Mouse (Mus musculus): ENCODE results near the gene Strn4. TPM values are rescaled to one million over a fixed set of nuclear protein-coding genes. Genes with fewer than 3 reads are reported as not detected.

Gene Strn4
- polyA plus RNA-seq, 1 experiment from 2014 or later, result 90.9 TPM

DNA sequence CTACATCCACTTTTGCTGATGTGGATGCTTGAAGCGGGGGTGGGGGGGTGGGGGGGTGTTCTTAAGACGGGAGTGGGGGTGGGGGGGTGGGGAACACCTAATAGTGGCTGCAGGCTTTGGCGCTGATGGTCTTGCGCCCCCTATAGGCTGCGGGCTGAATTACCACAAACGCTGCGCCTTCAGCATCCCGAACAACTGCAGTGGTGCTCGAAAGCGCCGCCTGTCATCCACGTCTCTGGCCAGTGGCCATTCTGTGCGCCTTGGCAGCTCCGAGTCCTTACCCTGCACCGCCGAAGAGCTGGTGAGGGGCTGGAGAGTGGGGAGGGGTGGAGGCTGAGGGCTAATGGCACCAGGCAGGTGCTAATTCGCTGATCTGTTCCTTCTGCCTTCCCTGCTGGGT lies 32.9 kb downstream of the Strn4 start:
- WGBS, result 35% methylated on average over 17 of the region's 17 CpGs
- Histone ChIP-seq H3K9ac (ENCODE audit: low read length) (no peak overlapping the region), H3K9me3 (ENCODE audit: control insufficient read depth, low read length) (no peaks in the 10 kb centered on the region), H3K4me2 (ENCODE audit: low read length) (no peak overlapping the region), H3K4me1 (ENCODE audit: control insufficient read depth in 2 of 2, insufficient read depth in 2 of 2, low read length in 2 of 2) (peaks cover 12 to 16% of the 10 kb centered on the region in 2 experiments), H3K36me3 (ENCODE audit: control insufficient read depth, insufficient read depth, low read length) (peaks cover 55% of the 10 kb centered on the region), H3K27me3 (ENCODE audit: control insufficient read depth, insufficient read depth, low read length) (no peaks in the 10 kb centered on the region), H3K4me3 (ENCODE audit: control insufficient read depth in 1 of 2, insufficient read depth in 1 of 2, low read depth in 1 of 2, low read length in 2 of 2) (no peak overlapping the region), H3K27ac (replicated peaks in 1 of 2; ENCODE audit: control insufficient read depth in 1 of 2, insufficient read depth in 1 of 2, low read depth in 2 of 2, low read length in 2 of 2) (no peak overlapping the region)
- no peak for ATAC-seq (ENCODE audit: insufficient number of reproducible peaks, insufficient read depth, low FRiP score, low read depth)

DNA sequence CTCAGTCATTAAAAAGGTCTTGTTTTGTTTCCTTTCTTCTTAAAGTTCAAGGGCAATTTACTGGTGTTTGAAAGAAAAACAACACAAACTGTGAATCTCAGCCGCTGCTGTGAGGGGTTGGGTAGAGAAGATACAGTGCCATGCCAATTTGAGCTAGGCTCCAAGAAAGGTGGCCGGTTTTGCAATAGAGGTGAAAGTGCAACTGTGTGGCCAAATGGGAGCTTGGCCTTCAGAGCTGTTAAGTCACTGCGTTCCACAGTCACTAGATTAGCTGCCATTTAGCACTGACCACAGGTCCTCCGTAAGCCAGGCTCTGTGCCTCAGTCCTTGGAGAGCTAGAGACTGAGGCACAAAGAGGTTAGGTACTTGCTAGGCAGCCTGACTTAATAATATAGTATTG lies 35.9 kb downstream of the Strn4 start:
- Histone ChIP-seq H3K27me3 (ENCODE audit: control insufficient read depth, insufficient read depth, low read length) (no peaks in the 10 kb centered on the region), H3K9me3 (ENCODE audit: control insufficient read depth, low read length) (no peaks in the 10 kb centered on the region), H3K36me3 (ENCODE audit: control insufficient read depth, insufficient read depth, low read length) (peaks cover 86% of the 10 kb centered on the region), H3K27ac (replicated peaks in 1 of 2; ENCODE audit: control insufficient read depth in 1 of 2, insufficient read depth in 1 of 2, low read depth in 2 of 2, low read length in 2 of 2) (no peak overlapping the region), H3K4me1 (ENCODE audit: control insufficient read depth in 2 of 2, insufficient read depth in 2 of 2, low read length in 2 of 2) (no peaks in the 10 kb centered on the region), H3K9ac (ENCODE audit: low read length) (no peak overlapping the region), H3K4me3 (ENCODE audit: control insufficient read depth in 1 of 2, insufficient read depth in 1 of 2, low read depth in 1 of 2, low read length in 2 of 2) (no peak overlapping the region), H3K4me2 (ENCODE audit: low read length) (no peak overlapping the region)
- no peak for ATAC-seq (ENCODE audit: insufficient number of reproducible peaks, insufficient read depth, low FRiP score, low read depth)
- 89% methylated on average over 4 of the region's 4 CpGs for WGBS

DNA sequence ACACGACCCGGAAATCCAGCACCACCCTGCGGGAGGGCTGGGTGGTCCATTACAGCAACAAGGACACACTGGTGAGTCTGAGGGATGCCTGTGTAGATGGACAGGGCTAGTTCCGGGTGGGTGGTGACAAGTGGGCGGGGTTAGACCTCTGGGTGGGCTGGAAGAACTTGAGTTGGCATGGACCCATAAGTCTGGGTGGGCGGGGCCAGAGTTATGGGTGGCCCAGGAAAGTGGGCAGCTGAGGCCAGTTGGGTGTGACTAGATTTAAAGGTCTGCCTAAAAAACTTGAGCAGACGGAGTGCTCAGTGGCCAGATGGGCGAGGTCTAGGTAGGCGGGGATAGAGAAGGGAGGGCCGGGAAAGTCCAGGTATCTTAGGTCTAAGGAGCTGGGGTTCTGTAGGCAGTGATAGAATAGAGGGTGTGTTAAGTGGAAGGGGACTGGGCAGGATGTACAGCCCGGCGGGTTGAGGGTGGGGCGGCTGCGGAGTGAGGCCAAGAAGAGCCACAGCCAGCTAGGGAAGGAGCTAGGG lies 37.7 kb downstream of the Strn4 start:
- H3K27me3 ChIP-seq (ENCODE audit: control insufficient read depth, insufficient read depth, low read length), result no peaks in the 10 kb centered on the region
- H3K9ac ChIP-seq (ENCODE audit: low read length), result no peak overlapping the region
- H3K4me1 ChIP-seq (ENCODE audit: control insufficient read depth in 2 of 2, insufficient read depth in 2 of 2, low read length in 2 of 2), result no peaks in the 10 kb centered on the region
- H3K36me3 ChIP-seq (ENCODE audit: control insufficient read depth, insufficient read depth, low read length), result peaks cover 93% of the 10 kb centered on the region
- no peak for ATAC-seq (ENCODE audit: insufficient number of reproducible peaks, insufficient read depth, low FRiP score, low read depth)
- no peak overlapping the region for H3K27ac ChIP-seq (replicated peaks in 1 of 2; ENCODE audit: control insufficient read depth in 1 of 2, insufficient read depth in 1 of 2, low read depth in 2 of 2, low read length in 2 of 2)
- H3K4me3 ChIP-seq (ENCODE audit: control insufficient read depth in 1 of 2, insufficient read depth in 1 of 2, low read depth in 1 of 2, low read length in 2 of 2), result no peak overlapping the region
- no peaks in the 10 kb centered on the region for H3K9me3 ChIP-seq (ENCODE audit: control insufficient read depth, low read length)
- WGBS, result 77% methylated on average over 14 of the region's 14 CpGs
- no peak overlapping the region for H3K4me2 ChIP-seq (ENCODE audit: low read length)

DNA sequence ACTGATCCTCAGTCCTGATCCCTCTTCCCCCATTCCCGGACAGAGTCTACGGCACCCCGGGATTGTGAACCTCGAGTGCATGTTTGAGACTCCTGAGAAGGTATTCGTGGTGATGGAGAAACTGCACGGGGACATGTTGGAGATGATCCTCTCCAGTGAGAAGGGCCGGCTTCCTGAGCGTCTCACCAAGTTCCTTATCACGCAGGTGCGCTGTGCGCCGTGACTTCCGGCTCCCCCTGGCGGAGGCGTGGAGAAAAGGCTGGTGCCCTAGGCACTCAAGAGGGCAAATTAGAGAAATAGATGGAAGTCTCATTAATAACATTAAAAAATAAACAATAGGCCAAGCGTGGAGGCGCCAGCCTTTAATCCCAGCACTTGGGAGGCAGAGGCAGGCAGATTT lies 42.6 kb downstream of the Strn4 start:
- no peaks in the 10 kb centered on the region for H3K9me3 ChIP-seq (ENCODE audit: control insufficient read depth, low read length)
- whole genome bisulfite sequencing, result 31% methylated on average over 17 of the region's 17 CpGs
- no peak overlapping the region for H3K4me2 ChIP-seq (ENCODE audit: low read length)
- no peak for ATAC-seq (ENCODE audit: insufficient number of reproducible peaks, insufficient read depth, low FRiP score, low read depth)
- H3K27ac ChIP-seq (replicated peaks in 1 of 2; ENCODE audit: control insufficient read depth in 1 of 2, insufficient read depth in 1 of 2, low read depth in 2 of 2, low read length in 2 of 2), result no peak overlapping the region
- H3K9ac ChIP-seq (ENCODE audit: low read length), result no peak overlapping the region
- H3K4me3 ChIP-seq (ENCODE audit: control insufficient read depth in 1 of 2, insufficient read depth in 1 of 2, low read depth in 1 of 2, low read length in 2 of 2), result no peak overlapping the region
- peaks cover 91% of the 10 kb centered on the region for H3K36me3 ChIP-seq (ENCODE audit: control insufficient read depth, insufficient read depth, low read length)
- no peaks in the 10 kb centered on the region for H3K4me1 ChIP-seq (ENCODE audit: control insufficient read depth in 2 of 2, insufficient read depth in 2 of 2, low read length in 2 of 2)
- no peaks in the 10 kb centered on the region for H3K27me3 ChIP-seq (ENCODE audit: control insufficient read depth, insufficient read depth, low read length)

DNA sequence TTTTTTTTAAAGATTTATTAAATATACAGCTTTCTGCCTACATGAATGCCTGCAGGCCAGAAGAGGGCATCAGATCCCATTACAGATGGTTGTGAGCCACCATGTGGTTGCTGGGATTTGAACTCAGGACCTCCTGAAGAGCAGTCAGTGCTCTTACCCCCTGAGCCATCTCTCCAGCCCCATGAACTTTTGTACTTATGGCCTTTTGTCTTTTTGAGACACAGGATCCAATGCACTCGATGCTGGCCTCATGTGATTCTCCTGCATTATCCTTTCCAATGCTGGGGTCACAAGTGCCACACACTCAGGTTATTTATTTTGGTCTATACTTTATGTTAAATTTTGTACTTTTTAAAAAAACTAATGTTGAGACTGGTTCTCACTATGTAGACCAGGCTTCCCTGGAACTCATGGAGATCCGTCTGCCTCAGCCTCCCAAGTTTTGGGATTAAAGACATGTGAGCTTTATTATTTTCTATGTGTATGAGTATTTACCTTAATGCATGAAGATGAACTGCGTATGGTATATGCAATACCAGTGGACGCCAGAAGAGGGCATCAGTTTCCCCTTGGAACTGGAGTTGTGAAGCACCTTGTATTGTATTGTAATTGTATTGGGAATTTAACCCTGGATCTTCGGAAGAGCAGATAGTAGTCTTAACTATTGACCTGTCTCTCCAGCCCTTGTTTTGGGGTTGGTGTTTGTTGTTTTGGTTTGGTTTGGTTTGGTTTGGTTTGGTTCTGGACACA lies 44.4 kb downstream of the Strn4 start:
- peaks cover 91% of the 10 kb centered on the region for H3K36me3 ChIP-seq (ENCODE audit: control insufficient read depth, insufficient read depth, low read length)
- no peaks in the 10 kb centered on the region for H3K9me3 ChIP-seq (ENCODE audit: control insufficient read depth, low read length)
- no peaks in the 10 kb centered on the region for H3K27me3 ChIP-seq (ENCODE audit: control insufficient read depth, insufficient read depth, low read length)
- WGBS, result 30% methylated on average over 5 of the region's 5 CpGs
- no peaks in the 10 kb centered on the region for H3K4me1 ChIP-seq (ENCODE audit: control insufficient read depth in 2 of 2, insufficient read depth in 2 of 2, low read length in 2 of 2)
- no peak overlapping the region for H3K4me2 ChIP-seq (ENCODE audit: low read length)
- H3K4me3 ChIP-seq (ENCODE audit: control insufficient read depth in 1 of 2, insufficient read depth in 1 of 2, low read depth in 1 of 2, low read length in 2 of 2), result no peak overlapping the region
- H3K9ac ChIP-seq (ENCODE audit: low read length), result no peak overlapping the region
- ATAC-seq (ENCODE audit: insufficient number of reproducible peaks, insufficient read depth, low FRiP score, low read depth), result no peak
- no peak overlapping the region for H3K27ac ChIP-seq (replicated peaks in 1 of 2; ENCODE audit: control insufficient read depth in 1 of 2, insufficient read depth in 1 of 2, low read depth in 2 of 2, low read length in 2 of 2)

DNA sequence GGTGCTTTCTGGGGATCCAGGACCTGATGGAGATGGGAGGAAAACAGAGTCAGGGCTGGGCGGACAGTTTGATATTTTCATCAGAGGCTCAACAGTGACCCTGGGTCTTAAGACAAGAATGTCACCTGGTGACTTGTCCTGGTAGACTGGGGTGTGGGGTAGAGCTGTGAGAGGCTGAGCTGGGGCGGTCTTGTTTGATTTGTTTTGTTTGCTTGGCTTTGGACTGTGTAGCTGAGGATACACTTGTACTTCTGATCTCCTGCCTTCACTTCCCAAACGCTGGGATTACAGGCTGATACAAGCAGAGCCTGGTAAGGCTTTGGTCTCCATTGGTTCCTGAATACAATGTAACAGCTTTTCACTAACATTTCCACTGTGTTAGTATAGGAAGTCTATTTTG lies 51.8 kb downstream of the Strn4 start:
- no peak overlapping the region for H3K4me3 ChIP-seq (ENCODE audit: control insufficient read depth in 1 of 2, insufficient read depth in 1 of 2, low read depth in 1 of 2, low read length in 2 of 2)
- 82% methylated on average over 3 of the region's 3 CpGs for WGBS
- H3K9me3 ChIP-seq (ENCODE audit: control insufficient read depth, low read length), result no peaks in the 10 kb centered on the region
- H3K9ac ChIP-seq (ENCODE audit: low read length), result no peak overlapping the region
- H3K27me3 ChIP-seq (ENCODE audit: control insufficient read depth, insufficient read depth, low read length), result no peaks in the 10 kb centered on the region
- H3K4me1 ChIP-seq (ENCODE audit: control insufficient read depth in 2 of 2, insufficient read depth in 2 of 2, low read length in 2 of 2), result no peaks in the 10 kb centered on the region
- H3K36me3 ChIP-seq (ENCODE audit: control insufficient read depth, insufficient read depth, low read length), result peaks cover 74% of the 10 kb centered on the region
- ATAC-seq (ENCODE audit: insufficient number of reproducible peaks, insufficient read depth, low FRiP score, low read depth), result no peak
- H3K4me2 ChIP-seq (ENCODE audit: low read length), result no peak overlapping the region
- no peak overlapping the region for H3K27ac ChIP-seq (replicated peaks in 1 of 2; ENCODE audit: control insufficient read depth in 1 of 2, insufficient read depth in 1 of 2, low read depth in 2 of 2, low read length in 2 of 2)

DNA sequence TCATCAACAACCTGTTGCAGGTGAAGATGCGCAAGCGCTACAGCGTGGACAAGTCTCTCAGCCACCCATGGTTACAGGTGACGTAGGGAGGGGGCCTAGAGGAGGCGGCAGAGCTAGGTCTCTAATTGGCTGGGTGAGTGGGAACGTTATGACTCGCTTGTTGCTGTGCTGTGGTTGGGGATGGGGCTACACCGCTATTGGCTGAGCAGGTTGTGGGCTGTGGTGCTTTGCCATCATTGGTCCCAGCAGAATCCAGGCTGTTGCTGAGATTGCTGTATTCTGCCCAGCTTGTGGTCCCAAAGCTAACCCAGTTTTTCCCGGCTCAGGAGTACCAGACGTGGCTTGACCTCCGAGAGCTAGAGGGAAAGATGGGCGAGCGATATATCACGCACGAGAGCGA lies 53.8 kb downstream of the Strn4 start:
- H3K4me2 ChIP-seq (ENCODE audit: low read length), result no peak overlapping the region
- no peak overlapping the region for H3K9ac ChIP-seq (ENCODE audit: low read length)
- peak overlapping the region in 1 of 2 experiments; percentile 8; a peak in 1 of 4 replicates for H3K4me3 ChIP-seq (ENCODE audit: control insufficient read depth in 1 of 2, insufficient read depth in 1 of 2, low read depth in 1 of 2, low read length in 2 of 2)
- peaks cover 56% of the 10 kb centered on the region for H3K36me3 ChIP-seq (ENCODE audit: control insufficient read depth, insufficient read depth, low read length)
- ATAC-seq (ENCODE audit: insufficient number of reproducible peaks, insufficient read depth, low FRiP score, low read depth), result peak; percentile 61
- H3K27me3 ChIP-seq (ENCODE audit: control insufficient read depth, insufficient read depth, low read length), result no peaks in the 10 kb centered on the region
- no peak overlapping the region for H3K27ac ChIP-seq (replicated peaks in 1 of 2; ENCODE audit: control insufficient read depth in 1 of 2, insufficient read depth in 1 of 2, low read depth in 2 of 2, low read length in 2 of 2)
- H3K4me1 ChIP-seq (ENCODE audit: control insufficient read depth in 2 of 2, insufficient read depth in 2 of 2, low read length in 2 of 2), result peaks cover 0 to 3% of the 10 kb centered on the region in 2 experiments; a peak in 1 of 4 replicates
- 45% methylated on average over 16 of the region's 16 CpGs for WGBS
- no peaks in the 10 kb centered on the region for H3K9me3 ChIP-seq (ENCODE audit: control insufficient read depth, low read length)

DNA sequence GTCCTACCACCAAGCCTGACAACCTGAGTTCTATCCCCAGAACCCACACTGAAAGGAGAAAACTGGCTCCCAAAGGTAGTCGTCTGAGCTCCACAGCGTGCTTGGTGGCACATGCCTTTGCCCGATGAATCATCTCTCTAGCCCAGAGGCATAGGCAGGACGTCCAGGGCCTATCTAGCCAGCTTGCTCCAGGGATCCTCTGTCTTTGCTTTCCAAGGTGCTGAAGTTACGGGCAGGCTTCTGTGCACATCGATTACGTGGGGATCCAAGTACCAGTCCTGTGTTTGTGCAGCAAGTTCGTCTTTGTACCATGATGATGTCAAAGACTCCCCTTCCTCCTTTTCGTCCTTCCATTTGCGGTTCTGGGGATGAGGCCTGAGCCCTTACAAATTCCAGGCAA lies 55.9 kb downstream of the Strn4 start:
- Histone ChIP-seq H3K4me1 (ENCODE audit: control insufficient read depth in 2 of 2, insufficient read depth in 2 of 2, low read length in 2 of 2) (peaks cover 2 to 3% of the 10 kb centered on the region in 2 experiments; a peak in 2 of 4 replicates), H3K9ac (ENCODE audit: low read length) (no peak overlapping the region), H3K9me3 (ENCODE audit: control insufficient read depth, low read length) (no peaks in the 10 kb centered on the region), H3K4me3 (ENCODE audit: control insufficient read depth in 1 of 2, insufficient read depth in 1 of 2, low read depth in 1 of 2, low read length in 2 of 2) (no peak overlapping the region), H3K36me3 (ENCODE audit: control insufficient read depth, insufficient read depth, low read length) (peaks cover 38% of the 10 kb centered on the region), H3K27me3 (ENCODE audit: control insufficient read depth, insufficient read depth, low read length) (no peaks in the 10 kb centered on the region), H3K27ac (replicated peaks in 1 of 2; ENCODE audit: control insufficient read depth in 1 of 2, insufficient read depth in 1 of 2, low read depth in 2 of 2, low read length in 2 of 2) (no peak overlapping the region), H3K4me2 (ENCODE audit: low read length) (no peak overlapping the region)
- 73% methylated on average over 10 of the region's 10 CpGs for WGBS
- no peak for ATAC-seq (ENCODE audit: insufficient number of reproducible peaks, insufficient read depth, low FRiP score, low read depth)

All from heart, embryonic 14.5 days (tissue).